Mouse (Mus musculus): ENCODE data around the gene Btg1.

Gene Btg1

GRCm38 (mm10) chr10:96630110-96630509 lies 13.3 kb downstream of the Btg1 start:
- DNase-seq (ENCODE audit: low spot score) = no peak

- DNase-seq (ENCODE audit: low spot score) = peak; percentile 14
Observed at GRCm38 (mm10) chr10:96631066-96631711, 14.4 kb downstream of the Btg1 start.

- no peak for DNase-seq (ENCODE audit: low spot score)
Observed at GRCm38 (mm10) chr10:96632271-96633144, 15.7 kb downstream of the Btg1 start.

- DNase-seq (ENCODE audit: low spot score) = no peak
Observed at GRCm38 (mm10) chr10:96633145-96633516, 16.3 kb downstream of the Btg1 start.

GRCm38 (mm10) chr10:96635472-96635871 lies 18.7 kb downstream of the Btg1 start:
- DNase-seq (ENCODE audit: low spot score) = peak; percentile 15

- DNase-seq (ENCODE audit: low spot score) = no peak
Observed at GRCm38 (mm10) chr10:96638477-96638876, 21.7 kb downstream of the Btg1 start.

- DNase-seq (ENCODE audit: low spot score) = no peak
Observed at GRCm38 (mm10) chr10:96642014-96642413, 25.2 kb downstream of the Btg1 start.

- DNase-seq (ENCODE audit: low spot score) = no peak
Observed at GRCm38 (mm10) chr10:96642751-96643150, 25.9 kb downstream of the Btg1 start.

- no peak for DNase-seq (ENCODE audit: low spot score)
Observed at GRCm38 (mm10) chr10:96645183-96645582, 28.4 kb downstream of the Btg1 start.

GRCm38 (mm10) chr10:96646024-96646866 lies 29.4 kb downstream of the Btg1 start:
- DNase-seq (ENCODE audit: low spot score) = peak; percentile 83

GRCm38 (mm10) chr10:96646867-96647462 lies 30.2 kb downstream of the Btg1 start:
- DNase-seq (ENCODE audit: low spot score) = peak; percentile 42

- no peak for DNase-seq (ENCODE audit: low spot score)
Observed at GRCm38 (mm10) chr10:96648161-96648561, 31.4 kb downstream of the Btg1 start.

- DNase-seq (ENCODE audit: low spot score) = no peak
Observed at GRCm38 (mm10) chr10:96649524-96649923, 32.7 kb downstream of the Btg1 start.

- DNase-seq (ENCODE audit: low spot score) = no peak
Observed at GRCm38 (mm10) chr10:96652372-96652771, 35.6 kb downstream of the Btg1 start.

GRCm38 (mm10) chr10:96653030-96653429 lies 36.2 kb downstream of the Btg1 start:
- no peak for DNase-seq (ENCODE audit: low spot score)

- no peak for DNase-seq (ENCODE audit: low spot score)
Observed at GRCm38 (mm10) chr10:96654079-96654478, 37.3 kb downstream of the Btg1 start.

GRCm38 (mm10) chr10:96654576-96654975 lies 37.8 kb downstream of the Btg1 start:
- no peak for DNase-seq (ENCODE audit: low spot score)

GRCm38 (mm10) chr10:96655066-96655465 lies 38.3 kb downstream of the Btg1 start:
- no peak for DNase-seq (ENCODE audit: low spot score)

GRCm38 (mm10) chr10:96656176-96656575 lies 39.4 kb downstream of the Btg1 start:
- DNase-seq (ENCODE audit: low spot score) = no peak

GRCm38 (mm10) chr10:96658906-96659305 lies 42.1 kb downstream of the Btg1 start:
- DNase-seq (ENCODE audit: low spot score) = peak; percentile 23

- DNase-seq (ENCODE audit: low spot score) = no peak
Observed at GRCm38 (mm10) chr10:96660280-96660985, 43.6 kb downstream of the Btg1 start.
